Mouse (Mus musculus) forebrain, embryonic 16.5 days (tissue): ENCODE results near the gene Gm9803. TPM values are rescaled to one million over a fixed set of nuclear protein-coding genes. Genes with fewer than 3 reads are reported as not detected.

Experiments
- ATAC-seq: fragments of 200-750 bp; cut with Nextera tagmentation; 2 replicates; pipeline ENCODE4 v1.8.0; 2017; ENCODE audit warnings: mild to moderate bottlenecking, moderate library complexity
- H3K27ac ChIP-seq: fragments of 300-500 bp; sonication (generic); 2 replicates; pipeline ENCODE4 v1.5.1; 2014; ENCODE audit warnings: low read length, control low read depth
- H3K27me3 ChIP-seq: fragments of 300-500 bp; sonication (generic); replicated peaks from 2 replicates; pipeline ENCODE4 v1.6.1; 2014; ENCODE audit warnings: low read length; ENCODE audit not compliant: control insufficient read depth, insufficient read depth
- H3K36me3 ChIP-seq: fragments of 300-500 bp; sonication (generic); 2 replicates; pipeline ENCODE4 v1.6.1; 2014; ENCODE audit not compliant: control insufficient read depth, insufficient read depth
- H3K4me1 ChIP-seq: fragments of 300-500 bp; sonication (generic); replicated peaks from 2 replicates; pipeline ENCODE4 v1.6.1; 2014; ENCODE audit warnings: low read length; ENCODE audit not compliant: control insufficient read depth, insufficient read depth
- H3K4me2 ChIP-seq: fragments of 300-500 bp; sonication (generic); 2 replicates; pipeline ENCODE4 v1.6.1; 2014; ENCODE audit warnings: mild to moderate bottlenecking, low read length, control low read depth
- H3K4me3 ChIP-seq: fragments of 300-500 bp; sonication (generic); replicated peaks from 2 replicates; pipeline ENCODE4 v1.5.1; 2014; ENCODE audit warnings: mild to moderate bottlenecking, low read length, control low read depth
- H3K9ac ChIP-seq: fragments of 300-500 bp; sonication (generic); replicated peaks from 2 replicates; pipeline ENCODE4 v1.6.1; 2014; ENCODE audit warnings: low read depth, low read length, control low read depth
- H3K9me3 ChIP-seq: fragments of 300-500 bp; sonication (generic); 2 replicates; pipeline ENCODE4 v1.6.1; 2016; ENCODE audit warnings: low read length; ENCODE audit not compliant: control insufficient read depth
- WGBS: fragments of 180-500 bp; shearing (Covaris S2); extraction: QIAGEN DNeasy Blood & Tissue Kit; methylation state at CpG from one replicate; pipeline ENCODE4 v1.1.7; 2014; 5-methylcytosine and 5-hydroxymethylcytosine counted together
- polyA plus RNA-seq: library from polyadenylated mRNA; unstranded; fragments of >200 nt; fragmentation: Nextera tagmentation; extraction: Ambion mirVana; gene quantifications from 2 replicates; pipeline ENCODE4 v1.2.1, GENCODE M21; 2015

The Gm9803 gene
- polyA plus RNA-seq, 1 experiment from 2014 or later = 23.0 TPM

GRCm38 (mm10) chr10:43502599-43502998 is 21.3 kb upstream of the Gm9803 start:
- ATAC-seq = peak; percentile 79
- Histone ChIP-seq H3K27me3 (no peaks in the 10 kb centered on the region), H3K4me2 (no peak overlapping the region), H3K4me1 (0 out of 2 replicates have a peak, but pooled peaks cover 6% of the 10 kb centered on the region), H3K36me3 (peaks cover 8% of the 10 kb centered on the region), H3K27ac (peak overlapping the region; percentile 48; the same call in 1 of the 2 replicates), H3K4me3 (no peak overlapping the region), H3K9ac (no peak overlapping the region), H3K9me3 (no peaks in the 10 kb centered on the region)
- WGBS = 70% methylated on average over 4 of the region's 4 CpGs

GRCm38 (mm10) chr10:43504291-43504690 is 19.6 kb upstream of the Gm9803 start:
- Histone ChIP-seq H3K36me3 (no peaks in the 10 kb centered on the region), H3K27ac (no peak overlapping the region), H3K4me3 (no peak overlapping the region), H3K27me3 (no peaks in the 10 kb centered on the region), H3K9ac (no peak overlapping the region), H3K4me2 (no peak overlapping the region), H3K4me1 (0 out of 2 replicates have a peak, but pooled peaks cover 6% of the 10 kb centered on the region), H3K9me3 (no peaks in the 10 kb centered on the region)
- no peak for ATAC-seq
- WGBS = 100% methylated on average over 1 of the region's 1 CpGs

GRCm38 (mm10) chr10:43507051-43507450 is 16.8 kb upstream of the Gm9803 start:
- 0 out of 2 replicates have a peak, but pooled peaks cover 6% of the 10 kb centered on the region for H3K4me1 ChIP-seq
- no peak overlapping the region for H3K4me3 ChIP-seq
- WGBS = 63% methylated on average over 4 of the region's 4 CpGs
- H3K27me3 ChIP-seq = no peaks in the 10 kb centered on the region
- peaks cover 17% of the 10 kb centered on the region for H3K36me3 ChIP-seq
- H3K9ac ChIP-seq = no peak overlapping the region
- H3K9me3 ChIP-seq = no peaks in the 10 kb centered on the region
- ATAC-seq = no peak
- no peak overlapping the region for H3K4me2 ChIP-seq
- H3K27ac ChIP-seq = no peak overlapping the region

- no peaks in the 10 kb centered on the region for H3K27me3 ChIP-seq
- no peaks in the 10 kb centered on the region for H3K4me1 ChIP-seq
- ATAC-seq = no peak
- H3K27ac ChIP-seq = no peak overlapping the region
- no peak overlapping the region for H3K4me2 ChIP-seq
- 94% methylated on average over 7 of the region's 7 CpGs for WGBS
- no peak overlapping the region for H3K9ac ChIP-seq
- H3K9me3 ChIP-seq = no peaks in the 10 kb centered on the region
- H3K36me3 ChIP-seq = peaks cover 17% of the 10 kb centered on the region
- H3K4me3 ChIP-seq = no peak overlapping the region
Observed at GRCm38 (mm10) chr10:43509228-43509627, 14.7 kb upstream of the Gm9803 start.

GRCm38 (mm10) chr10:43512976-43513375 is 10.9 kb upstream of the Gm9803 start:
- Histone ChIP-seq H3K4me2 (no peak overlapping the region), H3K27me3 (no peaks in the 10 kb centered on the region), H3K4me1 (peaks cover 2% of the 10 kb centered on the region; the same call in 1 of the 2 replicates), H3K9ac (no peak overlapping the region), H3K36me3 (peaks cover 17% of the 10 kb centered on the region), H3K9me3 (no peaks in the 10 kb centered on the region), H3K4me3 (no peak overlapping the region), H3K27ac (no peak overlapping the region)
- no peak for ATAC-seq
- WGBS = 97% methylated on average over 10 of the region's 10 CpGs

- H3K4me1 ChIP-seq = peaks cover 2% of the 10 kb centered on the region; the same call in 1 of the 2 replicates
- H3K9ac ChIP-seq = no peak overlapping the region
- no peak overlapping the region for H3K4me3 ChIP-seq
- H3K27ac ChIP-seq = no peak overlapping the region
- H3K4me2 ChIP-seq = no peak overlapping the region
- no peak for ATAC-seq
- H3K9me3 ChIP-seq = no peaks in the 10 kb centered on the region
- H3K36me3 ChIP-seq = no peaks in the 10 kb centered on the region
- H3K27me3 ChIP-seq = no peaks in the 10 kb centered on the region
- 78% methylated on average over 6 of the region's 6 CpGs for WGBS
Observed at GRCm38 (mm10) chr10:43516992-43517660, 6.8 kb upstream of the Gm9803 start.

- no peak for ATAC-seq
- Histone ChIP-seq H3K4me3 (no peak overlapping the region), H3K4me1 (peaks cover 2% of the 10 kb centered on the region; the same call in 1 of the 2 replicates), H3K4me2 (no peak overlapping the region), H3K9me3 (no peaks in the 10 kb centered on the region), H3K27ac (no peak overlapping the region), H3K36me3 (no peaks in the 10 kb centered on the region), H3K27me3 (no peaks in the 10 kb centered on the region), H3K9ac (no peak overlapping the region)
- 46% methylated on average over 4 of the region's 4 CpGs for WGBS
Observed at GRCm38 (mm10) chr10:43517836-43518235, 6.0 kb upstream of the Gm9803 start.

- no peak overlapping the region for H3K27ac ChIP-seq
- H3K9me3 ChIP-seq = no peaks in the 10 kb centered on the region
- ATAC-seq = no peak
- 76% methylated on average over 13 of the region's 13 CpGs for WGBS
- peaks cover 2% of the 10 kb centered on the region; the same call in 1 of the 2 replicates for H3K4me1 ChIP-seq
- H3K4me3 ChIP-seq = no peak overlapping the region
- no peak overlapping the region for H3K4me2 ChIP-seq
- H3K9ac ChIP-seq = no peak overlapping the region
- no peaks in the 10 kb centered on the region for H3K36me3 ChIP-seq
- H3K27me3 ChIP-seq = no peaks in the 10 kb centered on the region
Observed at GRCm38 (mm10) chr10:43518368-43518767, 5.5 kb upstream of the Gm9803 start.

GRCm38 (mm10) chr10:43519977-43520376 is 3.9 kb upstream of the Gm9803 start:
- no peak for ATAC-seq
- Histone ChIP-seq H3K9ac (no peak overlapping the region), H3K9me3 (no peaks in the 10 kb centered on the region), H3K4me1 (peaks cover 2% of the 10 kb centered on the region; the same call in 1 of the 2 replicates), H3K27ac (no peak overlapping the region), H3K27me3 (no peaks in the 10 kb centered on the region), H3K36me3 (no peaks in the 10 kb centered on the region), H3K4me2 (no peak overlapping the region), H3K4me3 (no peak overlapping the region)
- WGBS = 98% methylated on average over 2 of the region's 2 CpGs
